Mouse (Mus musculus) intestine, postnatal 0 days (tissue): Measurements from ENCODE around the gene Pagr1a. TPM values are rescaled to one million over a fixed set of nuclear protein-coding genes. Genes with fewer than 3 reads are reported as not detected.

Experiments
- ATAC-seq: fragments of 200-750 bp; cut with Nextera tagmentation; 2 replicates; pipeline ENCODE4 v1.8.0; 2017; ENCODE audit warnings: mild to moderate bottlenecking, moderate TSS enrichment, moderate library complexity
- H3K27ac ChIP-seq: fragments of 300-500 bp; sonication (generic); 2 replicates; pipeline ENCODE4 v1.5.1; 2014; ENCODE audit warnings: mild to moderate bottlenecking, low read depth, low read length, moderate library complexity
- H3K27me3 ChIP-seq: fragments of 300-500 bp; sonication (generic); replicated peaks from 2 replicates; pipeline ENCODE4 v1.6.1; 2014; ENCODE audit warnings: low read length, mixed read lengths; ENCODE audit not compliant: control insufficient read depth, insufficient read depth
- H3K36me3 ChIP-seq: fragments of 300-500 bp; sonication (generic); 2 replicates; pipeline ENCODE4 v1.6.1; 2014; ENCODE audit warnings: mild to moderate bottlenecking, moderate library complexity; ENCODE audit not compliant: control insufficient read depth, insufficient read depth
- H3K4me1 ChIP-seq: fragments of 300-500 bp; sonication (generic); replicated peaks from 2 replicates; pipeline ENCODE4 v1.6.1; 2014; ENCODE audit warnings: antibody characterized with exemption, low read length, mixed read lengths; ENCODE audit not compliant: control insufficient read depth, insufficient read depth
- H3K4me2 ChIP-seq: fragments of 300-500 bp; sonication (generic); replicated peaks from 2 replicates; pipeline ENCODE4 v1.6.1; 2014; ENCODE audit warnings: low read depth, mild to moderate bottlenecking, moderate library complexity
- H3K4me3 ChIP-seq: fragments of 300-500 bp; sonication (generic); 2 replicates; pipeline ENCODE4 v1.5.1; 2014; ENCODE audit warnings: low read depth, low read length
- H3K9ac ChIP-seq: fragments of 300-500 bp; sonication (generic); 2 replicates; pipeline ENCODE4 v1.6.1; 2014; ENCODE audit warnings: mild to moderate bottlenecking, low read depth, low read length
- H3K9me3 ChIP-seq: fragments of 300-500 bp; sonication (generic); 2 replicates; pipeline ENCODE4 v1.6.1; 2016; ENCODE audit warnings: mixed run types; ENCODE audit not compliant: control insufficient read depth
- CTCF ChIP-seq: sonication (generic); IDR thresholded peaks from 2 replicates; pipeline ENCODE4 v1.5.1; 2016; ENCODE audit warnings: low read depth, mild to moderate bottlenecking, control low read depth, antibody characterized with exemption, moderate library complexity
- WGBS: fragments of 180-500 bp; shearing (Covaris S2); extraction: QIAGEN DNeasy Blood & Tissue Kit; methylation state at CpG from one replicate; pipeline ENCODE4 v1.1.7; 2014; 5-methylcytosine and 5-hydroxymethylcytosine counted together
- polyA plus RNA-seq: library from polyadenylated mRNA; unstranded; fragments of >200 nt; fragmentation: Nextera tagmentation; extraction: Ambion mirVana; gene quantifications from 2 replicates; pipeline ENCODE4 v1.2.1, GENCODE M21; 2015

The Pagr1a gene
- polyA plus RNA-seq, 1 experiment from 2014 or later = 37.5 TPM

DNA sequence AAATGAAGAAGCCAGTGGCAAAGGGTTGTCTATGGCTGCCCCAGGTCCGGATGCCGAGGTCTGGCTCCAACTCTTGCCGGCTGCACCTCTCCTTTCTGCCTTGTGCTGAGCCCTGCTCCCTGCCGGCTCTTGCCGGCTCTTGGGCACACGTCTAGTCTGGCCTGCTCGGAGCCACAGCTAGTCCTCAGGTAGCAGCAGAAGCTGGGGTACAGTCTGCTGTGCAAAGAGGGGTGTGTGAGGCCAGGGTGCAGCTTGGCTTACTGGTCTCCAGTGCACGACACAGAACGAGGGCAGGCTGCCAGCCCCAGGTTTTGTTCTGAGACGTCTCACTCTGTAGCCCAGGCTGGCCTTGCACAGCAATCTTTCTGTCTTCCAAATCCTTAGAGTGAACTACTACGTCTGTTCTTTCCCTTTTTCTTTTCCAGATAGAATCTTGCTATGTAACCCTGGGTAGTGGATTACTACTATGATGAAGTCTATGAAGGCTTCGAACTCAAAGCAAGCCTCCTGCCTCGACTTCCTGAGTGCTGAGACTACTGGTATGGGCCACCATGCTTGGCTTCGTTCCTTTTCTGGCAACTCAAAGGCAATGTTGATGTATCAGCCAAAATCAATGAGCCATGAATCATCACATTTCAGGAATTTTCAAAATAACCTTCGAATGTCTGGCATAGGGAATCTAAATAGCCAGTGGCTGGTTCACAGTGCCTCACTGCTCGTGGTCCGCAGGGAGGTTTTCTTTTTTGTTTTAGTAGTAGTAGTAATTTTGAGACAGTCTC lies 7.7 kb downstream of the Pagr1a start:
- no peak overlapping the region for H3K4me3 ChIP-seq
- no peak for TF ChIP-seq CTCF
- H3K4me1 ChIP-seq = peaks cover 15% of the 10 kb centered on the region
- H3K27ac ChIP-seq = peak overlapping the region; percentile 94
- no peaks in the 10 kb centered on the region for H3K27me3 ChIP-seq
- no peaks in the 10 kb centered on the region for H3K9me3 ChIP-seq
- 0 out of 2 replicates have a peak, but pooled peaks cover 7% of the 10 kb centered on the region for H3K36me3 ChIP-seq
- WGBS = 64% methylated on average over 17 of the region's 17 CpGs
- ATAC-seq = 0 out of 2 replicates have a peak, but pooled peaks have one; percentile 12
- H3K9ac ChIP-seq = no peak overlapping the region
- peak overlapping the region; percentile 45; the same call in 1 of the 2 replicates for H3K4me2 ChIP-seq

DNA sequence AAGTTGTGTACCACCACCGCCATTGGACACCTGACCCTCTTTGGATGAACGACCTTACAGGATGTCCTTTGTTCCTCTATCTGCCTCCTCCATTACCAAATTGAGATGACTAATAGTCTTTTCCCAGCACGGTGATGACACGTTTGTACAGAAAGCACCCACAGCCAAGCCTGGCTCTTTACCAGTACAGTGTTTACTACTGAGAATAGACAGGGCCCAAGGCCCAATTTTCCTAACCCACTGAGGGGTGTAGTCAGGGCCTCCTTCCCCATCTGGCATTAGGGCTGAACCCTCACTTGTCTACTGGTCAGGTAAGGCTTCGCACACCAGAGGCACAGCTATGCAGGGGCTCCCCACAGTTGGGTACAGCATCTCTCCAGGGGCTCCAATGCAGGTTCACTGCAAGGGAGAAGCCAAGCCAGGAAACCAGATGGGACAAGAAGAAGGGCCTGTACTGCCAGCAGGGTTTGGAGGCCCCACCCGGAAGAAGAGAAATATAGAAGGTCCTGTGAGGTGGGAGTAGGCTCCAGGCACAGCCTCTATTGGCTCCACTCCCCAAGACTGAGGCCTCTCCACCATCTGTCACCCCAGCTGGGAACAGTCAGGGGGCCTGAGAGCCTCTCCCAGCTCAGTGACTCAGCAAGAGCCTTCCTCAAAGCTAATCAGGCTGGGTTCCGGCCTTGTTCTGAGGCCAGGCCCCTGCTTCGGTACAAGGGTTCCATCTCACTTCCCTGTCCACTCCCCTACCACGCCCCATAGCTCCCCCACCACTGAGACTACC lies 8.7 kb downstream of the Pagr1a start:
- Histone ChIP-seq H3K4me2 (peak overlapping the region; percentile 45), H3K9ac (peak overlapping the region; percentile 43; the same call in 1 of the 2 replicates), H3K36me3 (0 out of 2 replicates have a peak, but pooled peaks cover 7% of the 10 kb centered on the region), H3K9me3 (no peaks in the 10 kb centered on the region), H3K27me3 (no peaks in the 10 kb centered on the region), H3K4me3 (no peak overlapping the region), H3K27ac (peak overlapping the region; percentile 94), H3K4me1 (peaks cover 15% of the 10 kb centered on the region)
- 20% methylated on average over 9 of the region's 9 CpGs for WGBS
- 0 out of 2 replicates have a peak, but pooled peaks have one; percentile 1 for TF ChIP-seq CTCF
- peak; percentile 96 for ATAC-seq

DNA sequence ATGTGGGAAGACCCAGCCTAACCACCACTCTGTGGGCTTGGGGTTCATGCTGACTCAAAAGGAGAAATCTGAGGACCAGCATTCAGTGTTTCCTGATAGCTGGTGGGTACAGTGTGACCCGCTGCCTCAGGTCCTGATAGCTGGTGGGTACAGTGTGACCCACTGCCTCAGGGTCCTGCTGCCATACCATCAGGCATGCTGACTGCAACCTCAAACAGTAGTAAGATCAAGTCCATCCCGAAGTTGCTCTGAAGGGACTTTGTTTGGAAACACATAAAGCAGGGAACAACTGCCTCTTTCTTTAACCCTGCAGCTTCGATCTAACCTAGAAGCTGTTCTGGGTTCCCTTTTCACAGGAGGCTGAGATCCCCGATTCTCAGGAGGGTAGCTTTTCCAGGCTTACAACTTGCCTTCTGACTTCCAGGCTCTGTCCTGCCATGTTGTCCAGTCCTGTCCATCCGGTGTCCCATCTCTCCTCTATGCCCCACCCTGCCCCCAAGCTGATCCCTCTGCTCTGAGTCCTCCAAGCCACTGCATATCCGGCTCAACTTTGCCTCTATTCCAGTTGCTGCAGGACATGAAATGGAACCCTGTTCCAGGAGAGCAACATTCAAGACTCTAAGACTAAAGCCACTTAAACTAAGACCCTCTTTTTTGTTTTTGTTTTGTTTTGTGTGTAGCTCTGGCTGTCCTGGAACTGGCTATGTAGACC lies 9.7 kb downstream of the Pagr1a start:
- no peak for TF ChIP-seq CTCF
- Histone ChIP-seq H3K27me3 (no peaks in the 10 kb centered on the region), H3K9me3 (no peaks in the 10 kb centered on the region), H3K36me3 (no peaks in the 10 kb centered on the region), H3K4me3 (no peak overlapping the region), H3K27ac (peak overlapping the region; percentile 94), H3K4me2 (no peak overlapping the region), H3K4me1 (peaks cover 15% of the 10 kb centered on the region), H3K9ac (no peak overlapping the region)
- no peak for ATAC-seq
- WGBS = 77% methylated on average over 6 of the region's 6 CpGs

DNA sequence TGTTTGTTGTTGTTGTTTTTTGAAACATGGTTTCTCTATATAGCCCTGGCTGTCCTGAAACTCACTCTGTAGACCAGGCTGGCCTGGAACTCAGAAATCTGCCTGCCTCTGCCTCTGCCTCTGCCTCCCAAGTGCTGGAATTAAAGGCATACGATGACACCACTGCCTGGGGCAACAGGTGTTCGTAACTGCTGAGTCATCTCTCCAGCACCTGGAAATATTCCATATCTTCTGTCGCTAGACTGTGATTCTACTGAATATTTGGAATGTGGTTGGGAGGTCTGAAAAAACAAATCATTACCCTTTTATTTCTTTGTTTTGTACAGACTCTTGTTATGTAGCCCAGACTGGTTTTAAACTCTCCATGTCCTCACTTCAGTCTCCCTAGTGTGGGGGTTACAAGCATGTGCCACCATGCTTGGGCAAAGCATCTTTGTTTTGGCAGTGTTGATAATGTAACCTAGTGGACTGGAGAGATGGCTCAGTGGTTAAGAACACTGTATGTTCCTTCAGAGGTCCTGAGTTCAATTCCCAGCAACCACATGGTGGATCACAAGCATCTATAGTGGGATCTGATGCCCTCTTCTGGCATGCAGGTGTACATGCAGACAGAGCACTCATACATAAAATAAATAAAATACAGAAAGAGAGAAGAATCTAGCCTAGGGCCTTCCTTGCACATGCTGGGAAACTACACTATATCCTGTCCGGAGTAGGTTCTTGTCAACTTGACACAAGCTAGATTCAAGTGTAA lies 12.9 kb downstream of the Pagr1a start:
- ATAC-seq = no peak
- peaks cover 19% of the 10 kb centered on the region for H3K36me3 ChIP-seq
- peaks cover 13% of the 10 kb centered on the region for H3K4me1 ChIP-seq
- no peak overlapping the region for H3K9ac ChIP-seq
- no peak overlapping the region; the same call in 1 of the 2 replicates for H3K27ac ChIP-seq
- peak; percentile 55 for TF ChIP-seq CTCF
- H3K27me3 ChIP-seq = no peaks in the 10 kb centered on the region
- H3K9me3 ChIP-seq = no peaks in the 10 kb centered on the region
- no peak overlapping the region for H3K4me3 ChIP-seq
- 51% methylated on average over 4 of the region's 4 CpGs for WGBS
- no peak overlapping the region; the same call in 1 of the 2 replicates for H3K4me2 ChIP-seq

DNA sequence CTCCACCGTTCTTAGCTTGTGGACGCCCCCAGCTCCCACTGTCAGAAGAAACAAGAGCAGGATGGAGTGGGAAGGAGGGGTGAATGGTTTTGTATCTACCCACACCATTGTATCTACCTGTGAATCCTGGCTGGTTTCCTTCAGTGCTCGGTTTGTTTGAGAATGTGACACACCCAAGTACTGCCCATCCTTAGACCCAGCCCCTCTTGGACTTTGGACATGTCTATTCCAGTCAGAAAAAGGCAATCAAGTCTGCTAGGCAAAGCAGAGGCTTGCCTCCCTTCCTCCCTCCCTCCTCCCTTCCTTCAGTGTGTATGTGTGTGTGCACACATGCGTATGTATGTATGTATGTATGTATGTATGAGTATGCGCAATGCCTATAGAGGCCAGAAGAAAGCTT lies 13.5 kb downstream of the Pagr1a start:
- WGBS = 55% methylated on average over 5 of the region's 5 CpGs
- Histone ChIP-seq H3K4me1 (peaks cover 6% of the 10 kb centered on the region; the same call in 1 of the 2 replicates), H3K4me3 (no peak overlapping the region), H3K27me3 (no peaks in the 10 kb centered on the region), H3K36me3 (peaks cover 26% of the 10 kb centered on the region), H3K27ac (no peak overlapping the region; the same call in 1 of the 2 replicates), H3K9me3 (no peaks in the 10 kb centered on the region), H3K9ac (no peak overlapping the region), H3K4me2 (peak overlapping the region; percentile 47)
- peak; percentile 74 for ATAC-seq
- no peak for TF ChIP-seq CTCF
